Mouse (Mus musculus) kidney, postnatal 14 days (tissue): Measurements from ENCODE around the gene Vmn1r40.

Experiments
- DNase-seq: peaks from one replicate; pipeline ENCODE4 v3.0.0; 2022; ENCODE audit warnings: mixed read lengths

Gene Vmn1r40

GRCm38 (mm10) chr6:89707240-89707639 is at the start of gene Vmn1r40:
Gene Vmn1r40 (plus strand): TSS chr6:89707540.
- DNase-seq, result no peak

GRCm38 (mm10) chr6:89658342-89658741 is 49.0 kb upstream of the Vmn1r40 start:
- DNase-seq, result no peak

- no peak for DNase-seq
Measured at GRCm38 (mm10) chr6:89658931-89659330, 48.4 kb upstream of the Vmn1r40 start.

DNA sequence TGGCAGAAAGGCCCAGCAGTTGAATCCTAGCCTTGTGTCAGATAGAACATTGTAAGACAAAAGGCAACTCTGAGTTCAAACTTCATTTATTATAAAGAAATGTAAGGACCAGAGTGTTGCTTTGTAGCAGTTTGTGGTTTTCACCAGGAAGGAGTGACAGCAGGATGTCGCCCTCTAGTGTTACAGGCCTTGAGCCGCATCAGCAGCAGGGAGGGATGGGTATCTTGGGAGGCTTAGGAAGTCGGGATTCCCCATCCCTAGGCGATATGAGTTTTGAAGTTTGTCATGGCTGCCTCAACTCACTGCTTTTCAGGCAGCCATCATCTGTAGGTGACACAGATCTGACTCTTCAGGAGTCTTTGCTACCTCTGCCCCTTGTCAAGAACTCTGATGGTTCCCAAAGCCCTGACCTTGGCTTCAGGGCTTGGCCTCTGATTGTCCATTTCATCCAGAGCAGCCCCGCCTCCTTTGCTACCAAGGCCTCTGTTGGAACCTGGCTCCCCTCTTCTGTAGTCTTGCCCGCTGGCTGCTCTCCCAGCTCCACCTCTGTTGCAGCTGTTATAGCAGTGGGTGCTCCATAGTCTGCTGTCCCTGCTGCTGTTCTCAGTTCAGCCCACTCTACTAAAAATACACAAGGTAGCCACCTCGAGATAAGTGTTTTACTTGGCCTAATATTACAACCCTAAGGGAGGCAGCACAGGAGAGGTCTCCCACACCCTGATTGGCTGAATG is 47.5 kb upstream of the Vmn1r40 start:
- DNase-seq, result peak; percentile 39

DNA sequence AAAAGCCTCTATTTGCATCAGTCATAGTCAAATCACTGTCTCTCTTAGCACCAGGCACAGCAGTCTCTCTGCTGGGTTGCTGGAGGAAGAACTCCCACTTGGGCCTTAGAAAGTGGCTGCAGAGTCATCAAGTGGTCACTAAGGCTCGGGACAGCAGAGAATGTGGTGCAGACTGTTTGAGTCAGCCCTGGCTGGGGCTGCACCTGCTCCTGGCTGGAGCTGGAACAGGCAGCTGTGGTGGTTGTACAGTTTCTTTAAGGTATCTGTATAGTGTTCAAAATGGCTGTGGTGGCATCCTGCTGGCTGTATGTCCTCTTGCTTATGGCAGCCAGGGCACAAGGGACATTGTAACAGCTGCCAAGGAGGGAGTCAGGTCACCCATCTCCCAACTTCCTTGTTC is 46.9 kb upstream of the Vmn1r40 start:
- DNase-seq, result no peak

- no peak for DNase-seq
Measured at GRCm38 (mm10) chr6:89662521-89662920, 44.8 kb upstream of the Vmn1r40 start.

GRCm38 (mm10) chr6:89665155-89665554 is 42.2 kb upstream of the Vmn1r40 start:
- no peak for DNase-seq

GRCm38 (mm10) chr6:89665667-89666066 is 41.7 kb upstream of the Vmn1r40 start:
- DNase-seq, result no peak

DNA sequence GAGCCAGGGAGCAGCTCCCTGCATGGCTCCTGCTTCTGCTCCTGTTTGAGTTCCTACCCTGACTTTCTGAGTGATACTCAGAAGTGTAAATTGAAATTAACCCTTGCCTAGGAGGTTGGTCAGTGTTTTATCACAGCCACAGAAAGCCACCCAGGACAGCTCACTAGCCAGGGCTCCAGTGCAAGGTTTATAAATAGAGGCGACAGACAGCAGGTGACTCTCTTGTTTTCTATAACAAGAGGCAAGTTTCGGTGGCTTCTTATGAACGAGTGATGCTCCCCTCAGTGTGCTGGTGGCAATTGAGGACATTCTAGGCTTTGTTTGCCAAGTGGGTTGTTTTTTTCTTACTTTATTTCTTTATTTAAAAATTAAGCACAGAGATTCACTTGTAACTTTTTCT is 40.4 kb upstream of the Vmn1r40 start:
- DNase-seq, result no peak

- no peak for DNase-seq
Measured at GRCm38 (mm10) chr6:89669556-89669955, 37.8 kb upstream of the Vmn1r40 start.

- no peak for DNase-seq
Measured at GRCm38 (mm10) chr6:89671431-89671830, 35.9 kb upstream of the Vmn1r40 start.

DNA sequence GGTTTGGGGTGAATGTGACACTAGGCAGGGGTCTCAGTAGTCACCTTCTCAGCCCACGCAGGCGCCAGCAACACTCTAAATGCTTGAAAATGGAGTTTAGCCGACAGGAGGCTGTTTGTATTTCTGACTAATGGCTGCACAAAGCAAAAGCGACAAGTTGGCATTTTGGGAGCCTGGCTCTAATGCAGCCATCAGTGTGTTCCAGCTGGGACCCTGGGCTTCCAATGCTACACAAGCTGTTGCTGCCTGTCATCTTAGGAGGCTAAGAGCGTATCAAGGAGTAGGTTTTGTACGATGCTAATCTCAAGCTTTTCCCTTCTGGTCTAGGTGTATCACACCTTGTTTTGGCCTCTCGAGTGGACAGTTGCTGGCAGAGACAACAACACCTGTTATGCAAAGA is 34.7 kb upstream of the Vmn1r40 start:
- DNase-seq, result no peak

- DNase-seq, result no peak
Measured at GRCm38 (mm10) chr6:89673135-89673780, 34.1 kb upstream of the Vmn1r40 start.

GRCm38 (mm10) chr6:89678522-89678921 is 28.8 kb upstream of the Vmn1r40 start:
- no peak for DNase-seq

GRCm38 (mm10) chr6:89679291-89679835 is 28.0 kb upstream of the Vmn1r40 start:
- peak; percentile 75 for DNase-seq

DNA sequence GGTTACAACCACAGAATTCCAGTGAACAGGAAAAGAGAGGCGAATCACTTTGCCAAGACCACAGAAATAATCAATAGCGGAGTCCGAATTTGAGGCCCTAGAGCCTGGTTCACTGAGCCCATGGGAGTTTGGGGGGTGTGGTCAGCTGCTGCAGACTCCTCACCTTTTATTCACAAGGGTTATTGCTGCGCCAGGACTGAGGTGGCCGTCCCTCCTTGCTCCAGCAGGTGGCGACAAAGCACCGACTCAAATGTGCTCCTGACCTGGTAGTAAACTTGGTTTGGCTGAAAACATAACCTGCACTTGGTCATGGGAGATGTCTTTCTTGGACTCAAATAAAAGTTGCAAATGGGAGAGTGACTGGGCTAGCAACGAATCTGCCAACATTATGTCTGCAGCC is 27.2 kb upstream of the Vmn1r40 start:
- DNase-seq, result peak; percentile 86

DNA sequence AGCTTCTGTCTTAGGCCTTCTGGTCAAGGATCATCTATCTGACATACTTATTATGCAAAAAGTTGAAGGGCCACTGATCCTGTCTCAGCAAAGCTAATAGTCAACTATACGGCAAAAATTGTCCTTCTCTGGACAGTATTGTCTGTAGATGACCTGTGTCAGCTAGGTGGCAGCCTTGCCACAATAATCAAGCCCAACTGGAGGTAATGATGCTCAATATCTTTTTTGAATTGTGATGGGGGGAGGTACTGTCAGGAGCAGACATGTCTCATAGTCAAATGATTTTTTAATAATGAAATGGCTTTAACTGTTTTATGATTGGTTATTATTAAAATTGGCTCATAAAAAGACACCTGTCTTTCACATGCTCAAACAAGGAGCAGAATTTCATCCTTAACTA is 23.1 kb upstream of the Vmn1r40 start:
- no peak for DNase-seq

GRCm38 (mm10) chr6:89687100-89687499 is 20.2 kb upstream of the Vmn1r40 start:
- DNase-seq, result no peak

DNA sequence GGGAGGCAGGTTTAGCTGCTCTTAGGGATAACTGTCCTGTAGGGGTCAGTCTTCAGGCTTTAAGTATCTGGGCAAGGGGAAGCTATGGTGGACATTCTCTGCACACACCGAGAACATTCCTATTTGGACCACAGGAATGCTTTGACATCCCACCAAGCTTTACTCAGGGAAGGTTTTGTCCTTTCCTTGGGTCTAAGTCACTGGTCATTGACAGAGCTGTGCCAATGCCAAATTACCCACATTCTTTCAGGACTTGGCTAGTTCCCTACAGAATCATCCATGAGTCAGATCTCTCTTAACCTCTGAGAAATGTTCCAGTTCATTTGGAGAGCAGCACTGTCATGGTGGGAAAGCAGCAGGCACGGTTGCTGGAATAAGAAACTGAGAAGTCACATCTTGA is 716 bp upstream of the Vmn1r40 start:
- no peak for DNase-seq

- DNase-seq, result no peak
Measured at GRCm38 (mm10) chr6:89718051-89718450, 10.7 kb downstream of the Vmn1r40 start.

DNA sequence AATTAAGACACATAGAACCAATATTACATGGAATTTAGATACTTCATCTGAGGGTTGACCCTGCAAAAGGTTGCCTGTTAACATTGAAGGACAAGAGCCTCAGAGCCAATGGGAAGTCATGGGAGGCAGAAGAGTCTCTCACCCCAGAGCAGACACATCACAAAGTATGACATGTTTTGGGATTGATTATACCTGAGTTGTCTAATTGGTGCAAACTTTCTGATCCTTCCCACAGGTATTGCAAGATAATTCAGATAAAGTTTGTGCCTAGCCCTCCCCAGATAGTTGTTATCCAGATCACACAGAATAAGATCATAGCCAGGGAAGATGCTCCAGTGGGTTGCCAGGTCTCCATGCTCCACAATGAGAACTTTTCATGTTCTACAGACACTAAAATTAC is 33.1 kb downstream of the Vmn1r40 start, which contains the start of gene Vmn1r41:
Gene Vmn1r41 (plus strand): TSS at position 301 of the 400 bp plus-strand sequence.
- no peak for DNase-seq

DNA sequence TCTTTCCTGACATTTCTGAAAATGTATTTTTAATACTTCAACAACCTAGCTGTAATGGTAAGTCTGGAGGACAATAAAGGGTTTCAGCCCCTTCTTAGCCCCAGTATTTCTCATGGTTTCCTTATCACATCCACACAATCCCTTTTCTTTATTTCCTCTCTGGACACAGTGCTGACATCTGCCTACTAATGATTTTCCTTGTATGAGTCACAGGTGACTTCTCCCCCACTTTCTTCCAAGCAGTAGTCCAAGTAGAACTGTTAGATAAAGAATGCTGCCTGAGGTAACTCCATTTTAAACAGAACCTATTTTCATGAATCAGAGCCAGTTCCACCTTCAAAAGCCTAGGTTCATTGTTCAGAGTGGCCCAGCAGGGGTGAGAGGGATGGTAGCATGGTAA is 35.5 kb downstream of the Vmn1r40 start:
- DNase-seq, result no peak
